Mouse (Mus musculus): ENCODE data around the gene Slc4a8.
A peak's percentile ranks its signal among the peaks of the same experiment; 100 is the strongest.
"Not testable (repeated sequence)": the region's sequence is repeated elsewhere in the genome, so short reads cannot be mapped to it uniquely, and the experiment has no call there.

Slc4a8 gene

DNA sequence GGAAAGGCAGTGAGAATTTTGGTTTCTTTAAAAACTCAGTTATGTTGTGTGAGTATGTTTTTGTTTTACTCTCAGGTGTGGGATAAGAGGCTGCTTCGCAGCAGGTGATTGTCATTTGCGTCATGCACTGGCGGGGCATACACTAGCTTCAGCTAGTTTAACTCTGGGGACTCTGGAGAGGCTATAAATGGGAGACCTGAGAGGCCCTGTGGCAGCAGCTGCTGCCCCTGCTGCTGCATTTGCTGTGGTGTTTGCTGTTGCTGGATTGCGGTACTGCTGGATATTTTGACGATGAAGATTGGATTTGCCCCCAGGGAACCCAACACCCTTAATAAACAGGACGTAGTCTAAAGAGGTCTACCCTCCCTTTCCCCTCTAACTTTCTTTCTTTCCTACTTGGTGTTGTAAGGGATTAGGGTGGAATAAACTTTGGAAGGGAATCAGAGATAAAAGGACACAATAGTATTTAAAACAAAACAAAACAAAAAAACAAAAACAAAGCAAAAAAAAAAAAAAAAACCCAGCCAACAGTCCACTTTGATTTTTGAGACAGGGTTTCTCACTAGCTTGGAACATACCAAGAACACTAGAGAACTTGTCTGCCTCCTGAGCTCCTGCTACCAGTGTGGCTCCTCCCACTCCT lies 14.9 kb upstream of the Slc4a8 start:
- DNase-seq: no peak

DNA sequence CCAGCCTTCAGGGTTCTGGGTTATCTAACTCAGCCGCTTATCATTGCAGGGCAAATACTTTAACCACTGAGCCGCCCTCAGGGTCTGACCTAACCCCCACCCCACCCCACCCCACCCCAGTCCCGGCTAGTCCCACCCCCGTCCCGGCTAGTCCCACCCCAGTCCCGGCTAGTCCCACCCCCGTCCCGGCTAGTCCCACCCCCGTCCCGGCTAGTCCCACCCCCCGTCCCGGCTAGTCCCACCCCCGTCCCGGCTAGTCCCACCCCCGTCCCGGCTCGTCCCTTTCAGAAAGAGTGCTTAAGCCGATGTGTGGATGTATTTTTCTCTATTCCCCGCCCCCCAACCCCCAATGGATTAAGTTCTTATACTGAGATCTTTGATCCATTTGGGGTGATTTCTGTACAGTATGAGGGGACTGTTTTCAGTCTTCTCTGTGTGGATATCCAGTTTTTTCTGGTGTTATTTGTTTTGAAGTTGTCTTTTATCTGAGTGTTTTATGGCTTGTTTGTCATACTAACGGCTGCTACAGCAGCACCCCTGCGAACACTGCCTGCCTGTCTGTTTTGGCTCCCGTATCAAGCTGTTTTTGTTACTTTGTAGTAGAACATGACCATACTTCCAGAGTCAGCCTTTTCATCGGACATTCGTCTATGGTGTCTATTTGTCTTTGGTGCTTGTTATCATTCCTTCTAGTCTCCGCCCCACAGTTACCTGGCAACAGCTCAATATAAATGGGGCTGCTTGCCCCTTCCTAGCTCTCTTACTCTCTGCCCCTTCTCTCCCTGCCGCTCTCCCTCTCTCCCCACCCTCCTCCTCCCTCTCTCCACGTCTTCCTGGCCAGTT lies 14.2 kb upstream of the Slc4a8 start:
- peak; percentile 67 for DNase-seq

DNA sequence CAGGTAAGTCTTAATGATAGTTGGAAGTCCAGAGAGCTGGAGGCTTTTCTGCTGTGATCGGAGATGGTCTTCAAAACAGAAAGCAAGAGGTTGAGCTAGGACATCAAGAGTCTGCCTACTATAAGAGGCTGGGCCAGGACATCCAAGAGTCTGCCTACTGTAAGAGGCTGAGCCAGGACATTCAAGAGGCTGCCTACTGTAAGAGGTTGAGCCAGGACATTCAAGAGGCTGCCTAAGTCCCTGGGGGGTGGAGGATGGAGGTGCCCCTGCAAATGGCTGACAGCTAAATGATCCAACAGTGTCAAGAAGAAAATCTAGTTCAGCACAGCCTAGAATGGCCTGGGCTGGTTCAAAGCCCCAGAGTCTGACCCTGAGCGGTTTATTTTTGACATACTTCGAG lies 13.0 kb upstream of the Slc4a8 start:
- DNase-seq: no peak

DNA sequence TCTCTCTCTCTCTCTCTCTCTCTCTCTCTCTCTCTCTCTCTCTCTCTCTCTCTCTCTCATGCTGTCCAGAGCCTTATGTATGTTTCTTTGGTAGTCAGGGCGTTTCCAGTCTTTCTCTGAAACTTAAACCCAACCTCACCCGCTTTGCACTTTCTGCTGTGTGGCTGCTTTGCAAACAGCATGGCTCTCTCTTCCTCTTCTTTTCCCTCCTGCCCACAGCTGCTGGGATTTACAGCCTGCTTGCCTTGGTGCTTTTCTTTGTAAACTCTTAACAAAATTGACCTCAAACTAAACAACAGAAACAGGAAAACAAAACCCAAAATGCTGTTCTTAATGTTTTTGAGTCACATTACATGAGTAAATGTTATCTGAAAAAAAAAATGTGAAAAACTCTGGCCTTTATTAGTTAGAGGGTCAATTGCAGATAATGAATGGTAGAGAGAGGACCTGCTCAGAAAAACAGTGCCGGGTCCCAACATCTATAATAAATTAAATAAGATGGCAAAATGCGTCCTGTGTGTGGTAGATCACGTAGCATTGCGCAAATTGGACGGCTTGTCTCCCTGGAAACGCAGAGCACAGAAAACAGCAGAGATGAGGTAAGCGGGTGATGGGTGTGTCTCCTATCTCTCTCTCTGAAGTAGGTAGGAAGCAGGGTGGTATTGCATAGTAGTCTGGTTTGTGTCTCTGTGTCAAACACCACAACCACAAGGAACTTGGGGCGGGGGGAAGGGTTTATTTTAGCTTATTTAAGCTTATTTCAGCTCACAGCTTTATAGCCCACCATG lies 11.6 kb upstream of the Slc4a8 start:
- no peak for DNase-seq

DNA sequence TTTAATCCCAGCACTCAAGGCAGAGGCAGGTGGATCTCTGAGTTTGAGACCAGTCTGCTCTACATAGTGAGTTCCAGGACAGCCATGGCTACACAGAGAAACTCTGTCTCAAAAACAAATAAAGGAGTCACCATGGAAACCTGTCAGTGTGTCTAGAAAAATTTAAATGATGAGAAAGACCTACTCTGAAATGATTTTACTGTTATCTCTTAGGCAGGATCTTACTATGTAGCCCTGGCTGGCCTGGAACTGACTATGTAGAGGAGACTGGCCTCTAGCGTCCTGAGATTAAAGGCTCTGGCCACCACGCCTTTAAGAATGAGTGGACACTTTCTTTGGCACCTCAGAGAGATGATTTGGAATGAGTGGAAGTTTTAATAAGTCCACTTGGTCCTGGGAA lies 9.1 kb upstream of the Slc4a8 start:
- no peak for DNase-seq

DNA sequence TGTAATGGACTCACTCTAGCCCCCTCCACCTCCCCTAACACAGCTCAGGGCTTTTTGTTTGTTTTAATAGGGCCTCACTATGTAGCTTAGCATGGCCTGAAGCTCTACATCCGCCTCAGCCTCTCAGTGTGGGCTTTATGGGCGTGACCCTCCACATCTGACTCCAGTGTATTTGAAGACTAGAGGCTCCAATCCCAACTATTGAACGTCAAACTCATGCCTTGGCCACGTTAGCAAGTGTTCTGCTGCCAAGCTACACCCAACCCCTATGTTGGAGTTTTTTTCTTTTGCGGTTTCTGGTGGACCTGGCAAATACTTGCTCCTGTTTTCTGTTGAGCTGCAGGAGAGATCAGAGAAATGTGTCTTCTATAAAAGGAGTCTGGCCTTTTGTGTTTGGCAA lies 8.5 kb upstream of the Slc4a8 start:
- no peak for DNase-seq

DNA sequence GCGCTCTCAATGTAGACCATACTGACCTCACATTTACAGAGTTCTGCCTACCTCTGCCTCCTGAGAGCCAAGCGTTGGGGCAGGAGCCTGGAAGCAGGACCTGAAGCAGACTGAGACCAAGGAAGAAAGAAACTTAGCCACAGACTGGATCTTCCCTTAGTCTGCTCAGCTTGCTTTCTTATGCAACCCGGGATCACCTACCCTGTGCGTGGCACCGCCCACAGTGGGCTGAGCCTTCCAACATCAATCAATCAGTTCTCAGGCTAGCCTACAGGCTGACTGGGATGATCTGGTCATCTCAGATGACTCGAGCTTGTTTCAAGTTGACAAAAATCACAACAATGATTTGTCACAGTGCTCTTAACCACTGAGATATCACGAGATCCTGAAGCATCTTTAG lies 7.5 kb upstream of the Slc4a8 start:
- no peak for DNase-seq

DNA sequence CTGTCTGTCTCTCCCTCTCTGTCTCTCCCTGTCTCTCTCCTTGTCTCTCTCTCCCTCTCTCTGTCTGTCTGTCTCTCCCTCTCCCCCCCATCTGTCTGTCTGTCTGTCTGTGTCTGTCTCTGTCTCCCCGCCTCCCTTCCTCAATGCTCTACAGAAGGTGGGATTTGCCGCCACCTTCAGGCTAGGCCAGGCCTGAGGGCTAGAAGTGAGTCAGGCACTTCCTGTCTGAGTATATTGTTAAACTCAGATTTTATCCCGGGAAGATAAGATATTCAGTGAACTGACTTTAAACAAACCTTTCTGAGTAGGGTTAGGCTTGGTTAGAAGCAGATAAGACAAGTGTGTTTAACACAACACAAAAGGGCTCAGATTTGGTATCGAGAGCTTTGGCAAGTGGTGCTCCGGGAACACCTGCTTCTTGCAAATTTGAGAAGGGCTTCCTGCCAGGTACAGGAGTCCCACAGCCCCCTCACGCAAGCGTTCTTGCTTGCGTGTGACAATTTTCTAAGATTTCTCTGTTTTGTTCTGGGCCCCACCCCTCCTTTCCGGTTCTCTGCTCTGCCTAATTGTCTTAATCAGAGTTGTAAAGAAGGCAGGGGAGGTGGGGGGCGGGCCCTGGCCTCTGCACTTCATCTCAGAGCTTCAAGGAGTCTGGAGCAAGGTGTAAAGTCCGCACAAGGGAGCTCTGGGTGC lies 6.6 kb upstream of the Slc4a8 start:
- peak; percentile 72 for DNase-seq

DNA sequence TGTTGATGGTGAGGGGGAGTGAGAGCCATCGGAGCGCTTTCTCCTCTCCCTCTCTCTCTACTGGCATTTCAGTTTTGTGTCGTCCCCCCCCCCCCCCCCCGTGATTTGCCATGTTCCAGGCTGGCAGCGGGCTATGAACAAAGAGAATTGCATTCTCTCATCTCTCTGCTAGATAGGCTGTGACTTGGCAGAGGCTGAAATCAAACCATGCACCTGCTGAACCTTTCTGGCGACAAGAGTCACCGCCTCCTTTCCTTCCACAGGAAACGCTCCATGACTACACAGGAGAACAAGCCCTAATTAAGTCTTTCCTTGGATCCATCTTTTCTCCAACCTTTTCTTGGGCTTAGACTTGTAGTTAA lies 6.1 kb upstream of the Slc4a8 start:
- no peak for DNase-seq

DNA sequence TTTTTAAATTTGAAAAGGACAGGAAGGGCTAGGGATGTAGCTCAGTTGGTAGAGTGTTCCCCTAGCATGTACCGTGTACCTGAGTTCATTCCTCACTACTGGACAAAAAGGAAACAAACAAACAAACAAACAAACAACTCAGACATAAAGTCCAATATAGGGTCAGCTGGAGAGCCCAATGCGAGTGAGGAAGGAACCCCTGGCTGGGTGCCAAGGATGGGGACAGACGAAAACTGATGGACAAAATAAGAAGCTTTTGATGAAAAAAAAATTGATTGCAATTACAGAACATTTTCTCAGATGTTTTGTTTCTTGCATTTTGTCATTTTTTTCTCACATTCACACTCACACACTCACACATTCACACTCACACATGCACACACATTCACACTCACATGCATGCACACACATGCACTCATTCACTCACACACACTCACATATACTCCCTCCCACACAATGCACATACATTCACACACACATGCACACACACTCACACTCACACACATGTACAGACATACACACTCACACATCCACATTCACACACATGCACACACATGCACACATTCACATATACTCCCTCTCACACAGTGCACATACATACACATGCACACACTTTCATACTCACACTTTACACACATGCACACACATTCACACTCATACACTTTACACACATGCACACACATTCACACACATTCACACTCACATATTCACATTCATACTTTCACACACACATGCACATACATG lies 5.5 kb upstream of the Slc4a8 start:
- no peak for DNase-seq

DNA sequence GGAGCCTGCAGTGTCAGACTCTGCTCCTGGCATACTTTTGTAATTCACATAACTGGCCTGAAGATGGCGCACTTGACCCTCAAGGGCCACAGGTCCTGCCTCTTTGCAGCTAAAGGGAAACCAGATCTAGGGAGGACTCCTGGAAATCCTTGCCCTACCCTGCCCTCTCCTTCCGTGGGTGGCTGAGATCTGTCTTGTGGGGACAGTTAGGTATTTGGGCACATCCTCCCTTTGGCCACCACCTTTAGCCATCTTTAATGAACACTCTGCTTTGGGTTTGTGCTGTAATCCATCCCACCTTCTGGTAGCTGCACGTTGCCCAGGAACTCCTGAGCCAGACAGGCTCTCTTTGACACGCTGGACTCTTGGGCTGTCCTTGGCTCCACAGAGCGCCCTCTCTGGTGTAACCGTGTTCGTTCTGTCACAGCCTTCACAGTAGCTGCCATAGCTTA lies 4.0 kb upstream of the Slc4a8 start:
- peak; percentile 82 for DNase-seq

DNA sequence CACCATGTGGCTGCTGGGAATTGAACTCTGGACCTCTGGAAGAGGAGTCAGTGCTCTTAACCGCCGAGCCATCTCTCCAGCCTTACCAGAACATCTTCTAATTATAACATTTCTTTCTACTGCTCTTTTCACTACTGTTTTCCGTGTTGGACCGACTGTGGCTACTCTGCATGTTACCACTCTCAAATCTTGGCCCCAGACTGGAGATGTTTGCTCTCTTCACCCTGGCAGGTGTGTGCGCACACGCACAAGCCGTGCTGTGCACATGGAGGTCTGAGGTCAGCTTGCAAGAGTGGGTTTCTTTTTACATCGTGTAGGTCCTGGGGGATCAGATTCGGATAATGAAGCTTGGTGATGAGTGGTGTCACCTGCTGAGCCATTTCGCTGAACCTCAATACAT lies 2.3 kb upstream of the Slc4a8 start:
- DNase-seq: no peak

DNA sequence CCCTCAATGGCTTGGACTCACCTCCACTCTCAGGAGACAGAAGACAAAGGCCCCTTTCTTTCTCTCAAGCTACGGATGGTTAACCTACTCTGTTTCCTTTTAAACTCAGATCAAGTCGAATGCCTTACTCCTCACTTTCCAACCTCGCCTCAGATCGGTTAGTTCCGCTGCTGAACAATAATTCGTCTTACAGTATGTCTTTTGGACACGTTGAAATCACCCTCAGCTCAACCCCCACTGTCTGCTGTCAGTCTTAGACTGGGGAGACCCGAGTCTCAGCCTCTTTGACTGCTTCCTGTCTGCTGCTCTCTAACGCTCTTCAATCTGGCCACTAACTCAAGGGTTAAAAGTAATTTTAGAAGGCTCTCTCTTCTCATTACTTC lies 520 bp upstream of the Slc4a8 start:
- DNase-seq: peak; percentile 40

DNA sequence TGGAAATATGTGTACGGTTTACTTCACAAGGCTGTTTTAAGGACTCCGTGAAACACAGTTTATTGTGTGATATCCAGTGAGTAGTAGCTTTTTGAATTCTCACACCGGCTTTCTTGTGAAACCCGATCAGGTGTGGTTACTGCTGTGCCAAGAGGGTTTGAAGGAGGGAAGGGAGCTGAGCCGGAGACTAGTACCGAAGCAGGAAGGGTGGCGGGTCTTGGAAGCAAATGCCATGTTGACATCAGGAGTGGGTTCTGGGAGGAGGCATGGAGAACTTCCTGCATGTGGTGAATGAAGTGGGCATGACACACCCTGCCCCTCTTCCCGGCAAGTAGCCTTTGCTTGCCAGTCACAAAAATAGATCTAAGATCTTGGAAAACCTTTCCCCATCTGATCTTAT lies 1.1 kb downstream of the Slc4a8 start:
- DNase-seq: no peak

DNA sequence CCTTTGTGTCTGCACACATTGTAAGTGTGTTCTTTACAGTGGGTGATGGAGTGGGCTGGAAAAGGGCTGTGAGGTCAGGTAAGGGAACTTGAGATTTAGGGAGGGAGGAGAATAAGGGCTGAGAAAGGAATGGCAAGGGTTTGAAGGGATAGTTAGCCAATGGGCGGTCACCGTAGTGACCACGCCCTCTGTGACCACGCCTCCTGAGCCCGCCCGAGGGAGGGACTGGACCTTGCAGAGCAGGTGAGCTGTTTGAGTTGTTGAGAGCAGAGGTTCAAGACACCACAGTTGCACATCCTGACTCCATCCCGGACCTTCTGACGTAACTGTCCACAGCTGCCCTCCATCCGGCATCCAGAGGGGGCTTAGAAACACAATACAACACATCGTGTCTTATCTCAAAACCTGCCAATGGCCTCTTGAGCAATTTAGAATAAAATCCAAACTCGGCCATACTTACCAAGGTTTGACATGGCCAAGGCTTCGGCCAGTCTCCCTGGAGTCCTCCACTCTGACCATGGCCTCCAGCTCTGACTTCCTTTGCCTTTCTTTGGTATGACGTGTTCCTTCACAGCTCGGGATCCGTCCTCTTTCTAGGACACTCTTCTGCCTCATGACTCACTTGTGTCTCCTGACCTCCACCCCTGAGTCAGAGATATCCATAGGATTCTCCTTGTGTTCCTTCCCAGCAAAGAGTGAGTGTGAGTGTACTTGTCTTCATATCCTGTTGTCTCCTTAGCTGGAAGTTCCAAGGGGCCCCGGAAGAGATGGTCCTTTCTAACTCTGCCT lies 2.8 kb downstream of the Slc4a8 start:
- no peak for DNase-seq

DNA sequence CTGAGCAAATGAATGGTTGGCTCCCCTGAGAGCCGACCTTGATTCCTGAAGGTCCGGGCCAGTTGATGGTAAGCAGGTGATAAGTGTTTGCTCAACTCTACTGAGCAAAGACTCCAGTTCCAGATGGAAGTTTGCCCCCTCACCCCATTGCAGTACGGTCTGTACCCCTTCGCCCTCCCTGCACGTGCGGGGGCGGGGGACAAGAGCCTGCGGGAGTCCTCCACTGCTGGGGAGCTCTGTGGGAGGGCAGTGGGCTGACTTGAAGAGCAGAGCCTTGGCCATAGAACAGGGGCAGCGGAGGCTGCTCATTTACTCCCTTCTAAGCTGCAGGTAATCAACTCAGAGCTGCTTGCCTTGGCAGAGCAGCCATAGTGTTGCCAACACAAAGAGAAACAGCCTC lies 5.3 kb downstream of the Slc4a8 start:
- DNase-seq: no peak

DNA sequence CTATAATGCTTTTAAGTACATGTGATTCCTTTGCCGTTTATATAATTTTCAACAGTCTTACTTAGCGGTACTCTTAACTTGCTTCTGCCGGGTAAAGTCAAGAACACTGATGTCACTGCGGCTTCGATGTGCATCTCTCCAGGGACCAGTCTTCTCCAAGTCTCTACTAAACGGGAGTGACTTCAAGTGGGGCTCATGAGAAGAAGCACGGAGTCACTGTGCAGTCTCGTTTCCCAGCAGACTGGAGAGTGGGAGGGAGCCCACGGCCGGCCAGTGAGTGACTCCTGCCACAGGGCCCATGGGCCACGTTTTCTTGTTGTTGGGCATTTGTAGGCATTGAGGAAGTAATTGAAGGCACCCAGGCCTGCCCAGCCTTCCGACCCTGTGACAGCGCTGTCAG lies 6.3 kb downstream of the Slc4a8 start:
- DNase-seq: no peak

DNA sequence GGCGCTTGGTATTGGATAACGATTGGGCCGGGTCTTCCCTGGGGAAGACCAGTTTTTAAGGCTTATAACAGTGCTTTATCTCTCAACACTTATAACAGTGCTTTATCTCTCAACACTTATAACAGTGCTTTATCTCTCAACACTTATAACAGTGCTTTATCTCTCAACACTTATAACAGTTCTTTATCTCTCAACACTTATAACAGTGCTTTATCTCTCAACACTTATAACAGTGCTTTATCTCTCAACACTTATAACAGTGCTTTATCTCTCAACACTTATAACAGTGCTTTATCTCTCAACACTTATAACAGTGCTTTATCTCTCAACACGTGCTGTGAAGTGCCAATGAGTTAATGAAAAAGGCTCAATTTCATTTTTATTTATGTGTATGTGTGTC lies 7.5 kb downstream of the Slc4a8 start:
- not testable (repeated sequence) for DNase-seq

DNA sequence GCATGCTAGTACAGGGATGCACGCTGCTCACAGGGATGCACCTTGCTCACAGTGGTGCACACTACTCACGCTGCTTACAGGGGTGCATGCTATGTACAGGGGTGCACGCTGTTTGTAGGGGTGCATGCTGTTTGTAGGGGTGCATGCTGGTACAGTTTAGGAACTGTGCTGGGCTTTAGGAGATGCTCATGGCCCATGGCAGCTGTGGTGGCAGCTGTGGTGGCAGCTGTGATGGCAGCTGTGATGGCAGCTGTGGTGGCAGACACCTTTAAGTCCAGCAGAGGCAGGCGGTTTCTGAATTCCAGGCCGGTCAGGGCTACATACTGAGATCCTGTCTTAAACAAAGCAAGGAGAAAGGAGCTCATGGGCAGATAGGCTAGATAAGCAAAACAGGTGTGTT lies 8.8 kb downstream of the Slc4a8 start:
- no peak for DNase-seq

DNA sequence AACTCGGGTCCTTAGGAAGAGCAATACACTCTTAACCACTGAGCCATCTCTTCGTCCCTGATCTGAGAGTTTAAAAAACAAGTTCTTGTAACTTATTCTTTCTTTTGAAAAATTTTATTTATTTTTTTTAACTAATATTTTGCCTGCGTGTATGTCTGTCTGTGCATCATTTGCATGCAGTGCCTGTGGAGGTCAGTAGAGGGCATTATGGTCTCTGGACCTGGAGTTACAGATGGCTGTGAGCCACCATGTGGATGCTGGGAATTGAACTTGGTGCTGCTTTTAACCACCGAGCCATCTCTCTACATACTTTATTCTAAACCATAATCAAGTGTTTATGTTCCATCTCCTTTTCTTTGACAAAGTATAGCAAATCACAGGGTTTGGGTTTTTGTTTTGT lies 11.1 kb downstream of the Slc4a8 start:
- DNase-seq: no peak

DNA sequence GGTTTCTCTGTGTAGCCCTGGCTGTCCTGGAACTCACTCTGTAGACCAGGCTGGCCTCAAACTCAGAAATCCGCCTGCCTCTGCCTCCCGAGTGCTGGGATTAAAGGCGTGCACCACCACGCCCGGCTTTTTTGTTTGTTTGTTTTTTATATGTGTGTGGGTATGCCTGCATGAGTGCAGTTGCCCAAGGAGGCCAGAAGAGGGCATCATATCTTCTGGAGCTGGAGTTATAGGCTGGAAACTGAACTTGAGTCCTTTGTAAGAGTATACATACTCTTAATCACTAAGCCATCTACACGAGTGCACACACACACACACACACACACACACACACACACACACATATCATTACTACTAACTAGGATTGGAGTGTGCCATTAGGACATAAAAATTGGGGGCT lies 12.3 kb downstream of the Slc4a8 start:
- DNase-seq: not testable (repeated sequence)

Measured in embryo, embryonic 11 days (tissue).